Mouse (Mus musculus) liver, embryonic 15.5 days (tissue): ENCODE data around the gene Bzw2. TPM values are rescaled to one million over a fixed set of nuclear protein-coding genes. Genes with fewer than 3 reads are reported as not detected.

ENCODE experiments used
- ATAC-seq: fragments of 200-750 bp; cut with Nextera tagmentation; 2 replicates; pipeline ENCODE4 v1.8.0; 2017; ENCODE audit warnings: moderate number of reproducible peaks, mild to moderate bottlenecking, moderate library complexity; ENCODE audit not compliant: insufficient read depth
- H3K27ac ChIP-seq: fragments of 300-500 bp; sonication (generic); replicated peaks from 2 replicates; pipeline ENCODE4 v1.5.1; 2015; ENCODE audit warnings: mild to moderate bottlenecking, inconsistent platforms
- H3K27me3 ChIP-seq: fragments of 300-500 bp; sonication (generic); 2 replicates; pipeline ENCODE4 v1.6.1; 2015; ENCODE audit warnings: mild to moderate bottlenecking, inconsistent platforms
- H3K36me3 ChIP-seq: fragments of 300-500 bp; sonication (generic); replicated peaks from 2 replicates; pipeline ENCODE4 v1.6.1; 2015; ENCODE audit warnings: moderate library complexity, mild to moderate bottlenecking, inconsistent platforms
- H3K4me1 ChIP-seq: fragments of 300-500 bp; sonication (generic); replicated peaks from 2 replicates; pipeline ENCODE4 v1.6.1; 2015; ENCODE audit warnings: inconsistent platforms
- H3K4me2 ChIP-seq: fragments of 300-500 bp; sonication (generic); 2 replicates; pipeline ENCODE4 v1.6.1; 2015; ENCODE audit warnings: moderate library complexity, mild to moderate bottlenecking, inconsistent platforms
- H3K4me3 ChIP-seq: fragments of 300-500 bp; sonication (generic); replicated peaks from 2 replicates; pipeline ENCODE4 v1.5.1; 2015; ENCODE audit warnings: mild to moderate bottlenecking, inconsistent platforms
- H3K9ac ChIP-seq: fragments of 300-500 bp; sonication (generic); 2 replicates; pipeline ENCODE4 v1.6.1; 2015; ENCODE audit warnings: moderate library complexity, mild to moderate bottlenecking, inconsistent platforms
- H3K9me3 ChIP-seq: fragments of 300-500 bp; sonication (generic); replicated peaks from 2 replicates; pipeline ENCODE4 v1.6.1; 2016; ENCODE audit warnings: inconsistent platforms
- WGBS: fragments of 180-500 bp; shearing (Covaris S2); methylation state at CpG from one replicate; pipeline ENCODE4 v1.1.7; 2015; ENCODE audit warnings: mixed read lengths; ENCODE audit not compliant: insufficient replicate concordance; 5-methylcytosine and 5-hydroxymethylcytosine counted together
- polyA plus RNA-seq: library from polyadenylated mRNA; unstranded; fragments of >200 nt; fragmentation: Nextera tagmentation; extraction: Ambion mirVana; gene quantifications from 2 replicates; pipeline ENCODE4 v1.2.1, GENCODE M21; 2015

The Bzw2 gene
- polyA plus RNA-seq, 1 experiment from 2014 or later = 39.1 TPM

- ATAC-seq = no peak
- no peak overlapping the region for H3K9ac ChIP-seq
- no peaks in the 10 kb centered on the region for H3K4me1 ChIP-seq
- no peaks in the 10 kb centered on the region for H3K27me3 ChIP-seq
- H3K36me3 ChIP-seq = peaks cover 10% of the 10 kb centered on the region; the same call in 1 of the 2 replicates
- H3K4me3 ChIP-seq = no peak overlapping the region
- no peak overlapping the region for H3K4me2 ChIP-seq
- no peak overlapping the region for H3K27ac ChIP-seq
- no peaks in the 10 kb centered on the region for H3K9me3 ChIP-seq
- 74% methylated on average over 5 of the region's 5 CpGs for WGBS
Measured at GRCm38 (mm10) chr12:36134111-36134510, 23.8 kb downstream of the Bzw2 start.

- Histone ChIP-seq H3K9me3 (no peaks in the 10 kb centered on the region), H3K36me3 (peaks cover 12% of the 10 kb centered on the region; the same call in 1 of the 2 replicates), H3K4me1 (no peaks in the 10 kb centered on the region), H3K27me3 (no peaks in the 10 kb centered on the region), H3K4me3 (no peak overlapping the region), H3K4me2 (no peak overlapping the region), H3K27ac (no peak overlapping the region), H3K9ac (no peak overlapping the region)
- ATAC-seq = no peak
- 76% methylated on average over 5 of the region's 5 CpGs for WGBS
Measured at GRCm38 (mm10) chr12:36133547-36133946, 24.3 kb downstream of the Bzw2 start.

- H3K4me3 ChIP-seq = no peak overlapping the region
- H3K4me2 ChIP-seq = no peak overlapping the region
- no peak for ATAC-seq
- H3K4me1 ChIP-seq = no peaks in the 10 kb centered on the region
- H3K27ac ChIP-seq = no peak overlapping the region
- 60% methylated on average over 3 of the region's 3 CpGs for WGBS
- no peak overlapping the region for H3K9ac ChIP-seq
- H3K27me3 ChIP-seq = no peaks in the 10 kb centered on the region
- no peaks in the 10 kb centered on the region for H3K9me3 ChIP-seq
- peaks cover 12% of the 10 kb centered on the region; the same call in 1 of the 2 replicates for H3K36me3 ChIP-seq
Measured at GRCm38 (mm10) chr12:36132668-36133067, 25.2 kb downstream of the Bzw2 start.

GRCm38 (mm10) chr12:36132254-36132653, 25.6 kb downstream of the Bzw2 start:
- no peaks in the 10 kb centered on the region for H3K9me3 ChIP-seq
- WGBS = 71% methylated on average over 2 of the region's 2 CpGs
- H3K27me3 ChIP-seq = no peaks in the 10 kb centered on the region
- no peak overlapping the region for H3K4me3 ChIP-seq
- H3K4me2 ChIP-seq = no peak overlapping the region
- no peaks in the 10 kb centered on the region for H3K4me1 ChIP-seq
- H3K36me3 ChIP-seq = peaks cover 12% of the 10 kb centered on the region; the same call in 1 of the 2 replicates
- H3K9ac ChIP-seq = no peak overlapping the region
- no peak overlapping the region for H3K27ac ChIP-seq
- ATAC-seq = no peak

GRCm38 (mm10) chr12:36129826-36130225, 28.1 kb downstream of the Bzw2 start:
- 78% methylated on average over 5 of the region's 5 CpGs for WGBS
- Histone ChIP-seq H3K36me3 (peaks cover 12% of the 10 kb centered on the region; the same call in 1 of the 2 replicates), H3K4me2 (no peak overlapping the region), H3K4me1 (no peaks in the 10 kb centered on the region), H3K27me3 (no peaks in the 10 kb centered on the region), H3K4me3 (no peak overlapping the region), H3K9me3 (no peaks in the 10 kb centered on the region), H3K9ac (no peak overlapping the region), H3K27ac (no peak overlapping the region)
- no peak for ATAC-seq

- Histone ChIP-seq H3K27me3 (no peaks in the 10 kb centered on the region), H3K36me3 (peaks cover 11% of the 10 kb centered on the region; the same call in 1 of the 2 replicates), H3K4me2 (no peak overlapping the region), H3K27ac (no peak overlapping the region), H3K9me3 (no peaks in the 10 kb centered on the region), H3K4me3 (no peak overlapping the region), H3K9ac (no peak overlapping the region), H3K4me1 (no peaks in the 10 kb centered on the region)
- ATAC-seq = no peak
- WGBS = 80% methylated on average over 5 of the region's 5 CpGs
Measured at GRCm38 (mm10) chr12:36126049-36126448, 31.8 kb downstream of the Bzw2 start.

- Histone ChIP-seq H3K27me3 (no peaks in the 10 kb centered on the region), H3K9me3 (no peaks in the 10 kb centered on the region), H3K36me3 (peaks cover 18% of the 10 kb centered on the region; the same call in 1 of the 2 replicates), H3K9ac (no peak overlapping the region), H3K27ac (no peak overlapping the region), H3K4me1 (no peaks in the 10 kb centered on the region), H3K4me3 (no peak overlapping the region), H3K4me2 (no peak overlapping the region)
- WGBS = 71% methylated on average over 3 of the region's 3 CpGs
- ATAC-seq = no peak
Measured at GRCm38 (mm10) chr12:36119244-36119643, 38.6 kb downstream of the Bzw2 start.

GRCm38 (mm10) chr12:36117161-36117560, 40.7 kb downstream of the Bzw2 start:
- Histone ChIP-seq H3K9ac (no peak overlapping the region), H3K4me3 (no peak overlapping the region), H3K36me3 (peaks cover 20% of the 10 kb centered on the region), H3K4me1 (no peaks in the 10 kb centered on the region), H3K4me2 (no peak overlapping the region), H3K9me3 (no peaks in the 10 kb centered on the region), H3K27ac (no peak overlapping the region), H3K27me3 (no peaks in the 10 kb centered on the region)
- WGBS = 70% methylated on average over 6 of the region's 6 CpGs
- ATAC-seq = no peak

- WGBS = 92% methylated on average over 3 of the region's 3 CpGs
- Histone ChIP-seq H3K27me3 (no peaks in the 10 kb centered on the region), H3K36me3 (peaks cover 46% of the 10 kb centered on the region), H3K9ac (no peak overlapping the region), H3K4me3 (no peak overlapping the region), H3K9me3 (no peaks in the 10 kb centered on the region), H3K27ac (no peak overlapping the region), H3K4me1 (no peaks in the 10 kb centered on the region), H3K4me2 (no peak overlapping the region)
- ATAC-seq = no peak
Measured at GRCm38 (mm10) chr12:36112081-36112480, 45.8 kb downstream of the Bzw2 start.

- 84% methylated on average over 5 of the region's 5 CpGs for WGBS
- no peak overlapping the region for H3K27ac ChIP-seq
- H3K9ac ChIP-seq = no peak overlapping the region
- H3K9me3 ChIP-seq = no peaks in the 10 kb centered on the region
- H3K36me3 ChIP-seq = peaks cover 50% of the 10 kb centered on the region
- ATAC-seq = no peak
- H3K4me3 ChIP-seq = no peak overlapping the region
- H3K4me2 ChIP-seq = no peak overlapping the region
- H3K27me3 ChIP-seq = no peaks in the 10 kb centered on the region
- no peaks in the 10 kb centered on the region for H3K4me1 ChIP-seq
Measured at GRCm38 (mm10) chr12:36111110-36111509, 46.8 kb downstream of the Bzw2 start.

- no peak overlapping the region for H3K27ac ChIP-seq
- H3K4me3 ChIP-seq = no peak overlapping the region
- WGBS = 80% methylated on average over 5 of the region's 5 CpGs
- H3K36me3 ChIP-seq = peaks cover 49% of the 10 kb centered on the region
- no peak overlapping the region for H3K9ac ChIP-seq
- H3K9me3 ChIP-seq = no peaks in the 10 kb centered on the region
- H3K4me2 ChIP-seq = no peak overlapping the region
- no peak for ATAC-seq
- H3K27me3 ChIP-seq = no peaks in the 10 kb centered on the region
- no peaks in the 10 kb centered on the region for H3K4me1 ChIP-seq
Measured at GRCm38 (mm10) chr12:36110457-36110856, 47.4 kb downstream of the Bzw2 start.

GRCm38 (mm10) chr12:36108442-36108841, 49.4 kb downstream of the Bzw2 start:
- Histone ChIP-seq H3K4me3 (no peak overlapping the region), H3K9me3 (no peaks in the 10 kb centered on the region), H3K27me3 (no peaks in the 10 kb centered on the region), H3K4me1 (no peaks in the 10 kb centered on the region), H3K27ac (no peak overlapping the region), H3K4me2 (no peak overlapping the region), H3K9ac (no peak overlapping the region), H3K36me3 (peaks cover 46% of the 10 kb centered on the region)
- WGBS = 74% methylated on average over 5 of the region's 5 CpGs
- ATAC-seq = no peak
